Mouse (Mus musculus): ENCODE data around the gene Slc12a1. TPM values are rescaled to one million over a fixed set of nuclear protein-coding genes. Genes with fewer than 3 reads are reported as not detected.

Gene Slc12a1
- polyA plus RNA-seq, 1 experiment: not detected

GRCm38 (mm10) chr2:125253699-125254098 lies 101.4 kb downstream of the Slc12a1 start:
- Histone ChIP-seq H3K27me3 (ENCODE audit: control insufficient read depth, insufficient read depth, low read length) (no peaks in the 10 kb centered on the region), H3K27ac (ENCODE audit: insufficient read depth, low read depth, low read length) (no peak overlapping the region), H3K4me1 (ENCODE audit: control insufficient read depth, insufficient read depth, insufficient read length, low read length) (no peaks in the 10 kb centered on the region), H3K4me3 (ENCODE audit: low read depth, low read length) (no peak overlapping the region), H3K36me3 (ENCODE audit: control insufficient read depth, insufficient read depth, low read length) (peaks cover 23% of the 10 kb centered on the region)
- TF ChIP-seq CTCF (IDR thresholded peaks at IDR 0.05; ENCODE audit: extremely low read depth, insufficient read length, insufficient replicate concordance, low read depth, low read length) (no peak), POLR2A (IDR thresholded peaks at IDR 0.05; ENCODE audit: low read depth, low read length) (no peak)
- WGBS: 96% methylated on average over 6 of the region's 6 CpGs

DNA sequence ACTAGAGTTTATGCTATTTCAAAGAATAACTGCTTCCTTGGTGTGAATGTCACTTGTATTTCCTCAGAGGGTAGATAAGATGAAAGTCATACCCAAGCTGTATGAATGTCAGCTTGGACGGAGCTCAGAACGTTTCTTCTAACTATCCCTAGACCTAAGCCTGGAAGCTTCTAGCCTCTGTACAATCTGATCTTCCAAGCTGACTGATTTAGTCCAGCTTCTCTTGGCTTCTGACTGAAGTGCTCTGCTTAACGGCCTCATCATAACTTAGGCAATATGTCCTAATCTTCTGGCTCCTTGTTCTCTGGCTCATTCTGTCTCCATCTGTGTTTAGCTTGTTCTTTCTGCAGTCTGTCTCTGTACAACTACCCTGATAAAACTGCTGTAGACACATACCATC lies 102.3 kb downstream of the Slc12a1 start:
- TF ChIP-seq POLR2A (IDR thresholded peaks at IDR 0.05; ENCODE audit: low read depth, low read length): no peak
- TF ChIP-seq CTCF (IDR thresholded peaks at IDR 0.05; ENCODE audit: extremely low read depth, insufficient read length, insufficient replicate concordance, low read depth, low read length): no peak
- 89% methylated on average over 3 of the region's 3 CpGs for WGBS

DNA sequence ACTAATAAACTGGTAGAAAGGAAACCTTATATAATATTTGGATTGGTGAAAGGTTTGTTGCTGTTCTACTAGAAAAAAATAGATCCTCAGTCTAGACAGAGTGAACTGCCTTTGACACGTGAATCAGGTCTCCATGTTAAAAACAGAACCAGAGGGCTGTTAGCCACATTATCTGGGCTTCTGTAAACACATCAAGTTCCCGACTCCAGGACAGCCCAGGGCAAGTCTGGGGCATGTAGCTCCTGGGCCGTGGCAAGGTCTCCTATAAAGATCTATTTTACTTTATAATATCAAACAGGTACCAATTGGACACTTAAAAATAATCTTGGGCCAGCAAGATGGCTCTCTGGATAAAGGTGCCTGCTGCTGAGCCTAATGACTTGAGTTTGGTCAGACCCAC lies 103.6 kb downstream of the Slc12a1 start:
- H3K27ac ChIP-seq (ENCODE audit: insufficient read depth, low read depth, low read length): no peak overlapping the region
- 59% methylated on average over 3 of the region's 3 CpGs for WGBS

More for the DNA sequence above, 102.3 kb downstream of the Slc12a1 start:
- Histone ChIP-seq H3K36me3 (ENCODE audit: control insufficient read depth, insufficient read depth, low read length) (peaks cover 23% of the 10 kb centered on the region), H3K4me3 (ENCODE audit: low read depth, low read length) (no peak overlapping the region), H3K27me3 (ENCODE audit: control insufficient read depth, insufficient read depth, low read length) (no peaks in the 10 kb centered on the region), H3K27ac (ENCODE audit: insufficient read depth, low read depth, low read length) (no peak overlapping the region), H3K4me1 (ENCODE audit: control insufficient read depth, insufficient read depth, insufficient read length, low read length) (no peaks in the 10 kb centered on the region)

GRCm38 (mm10) chr2:125259230-125260120 lies 107.2 kb downstream of the Slc12a1 start:
- no peaks in the 10 kb centered on the region for H3K27me3 ChIP-seq (ENCODE audit: control insufficient read depth, insufficient read depth, low read length)
- no peak overlapping the region for H3K4me3 ChIP-seq (ENCODE audit: low read depth, low read length)

More for the DNA sequence above, 103.6 kb downstream of the Slc12a1 start:
- Histone ChIP-seq H3K27me3 (ENCODE audit: control insufficient read depth, insufficient read depth, low read length) (no peaks in the 10 kb centered on the region), H3K4me1 (ENCODE audit: control insufficient read depth, insufficient read depth, insufficient read length, low read length) (no peaks in the 10 kb centered on the region), H3K4me3 (ENCODE audit: low read depth, low read length) (no peak overlapping the region), H3K36me3 (ENCODE audit: control insufficient read depth, insufficient read depth, low read length) (peaks cover 23% of the 10 kb centered on the region)
- TF ChIP-seq CTCF (IDR thresholded peaks at IDR 0.05; ENCODE audit: extremely low read depth, insufficient read length, insufficient replicate concordance, low read depth, low read length) (no peak), POLR2A (IDR thresholded peaks at IDR 0.05; ENCODE audit: low read depth, low read length) (no peak)

DNA sequence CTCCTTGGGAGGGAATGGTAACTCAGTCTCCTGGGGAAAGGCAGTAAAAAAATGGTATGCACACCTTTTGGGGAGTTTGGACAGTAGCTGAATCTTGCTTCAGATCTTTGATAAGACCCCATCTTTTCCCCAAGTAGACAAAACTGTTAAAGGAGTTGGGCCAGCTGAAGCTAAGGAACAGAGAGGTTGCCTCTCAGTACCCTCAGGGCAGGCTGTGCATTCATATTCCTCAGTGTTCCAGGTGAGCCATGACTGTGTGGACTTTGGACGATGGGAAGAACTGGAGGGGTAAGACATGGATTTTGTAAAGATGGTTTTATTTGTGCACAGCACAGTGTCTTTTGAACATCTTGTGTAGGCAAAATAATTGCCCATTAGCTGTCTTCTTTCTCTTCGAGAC lies 108.0 kb downstream of the Slc12a1 start:
- Histone ChIP-seq H3K4me1 (ENCODE audit: control insufficient read depth, insufficient read depth, insufficient read length, low read length) (no peaks in the 10 kb centered on the region), H3K27me3 (ENCODE audit: control insufficient read depth, insufficient read depth, low read length) (no peaks in the 10 kb centered on the region), H3K4me3 (ENCODE audit: low read depth, low read length) (no peak overlapping the region), H3K36me3 (ENCODE audit: control insufficient read depth, insufficient read depth, low read length) (peaks cover 10% of the 10 kb centered on the region), H3K27ac (ENCODE audit: insufficient read depth, low read depth, low read length) (no peak overlapping the region)
- TF ChIP-seq CTCF (IDR thresholded peaks at IDR 0.05; ENCODE audit: extremely low read depth, insufficient read length, insufficient replicate concordance, low read depth, low read length) (no peak), POLR2A (IDR thresholded peaks at IDR 0.05; ENCODE audit: low read depth, low read length) (no peak)
- WGBS: 71% methylated on average over 2 of the region's 2 CpGs

More at GRCm38 (mm10) chr2:125259230-125260120, 107.2 kb downstream of the Slc12a1 start:
- TF ChIP-seq CTCF (IDR thresholded peaks at IDR 0.05; ENCODE audit: extremely low read depth, insufficient read length, insufficient replicate concordance, low read depth, low read length) (no peak), POLR2A (IDR thresholded peaks at IDR 0.05; ENCODE audit: low read depth, low read length) (no peak)
- Histone ChIP-seq H3K36me3 (ENCODE audit: control insufficient read depth, insufficient read depth, low read length) (peaks cover 12% of the 10 kb centered on the region), H3K27ac (ENCODE audit: insufficient read depth, low read depth, low read length) (no peak overlapping the region), H3K4me1 (ENCODE audit: control insufficient read depth, insufficient read depth, insufficient read length, low read length) (no peaks in the 10 kb centered on the region)
- 83% methylated on average over 14 of the region's 14 CpGs for WGBS

DNA sequence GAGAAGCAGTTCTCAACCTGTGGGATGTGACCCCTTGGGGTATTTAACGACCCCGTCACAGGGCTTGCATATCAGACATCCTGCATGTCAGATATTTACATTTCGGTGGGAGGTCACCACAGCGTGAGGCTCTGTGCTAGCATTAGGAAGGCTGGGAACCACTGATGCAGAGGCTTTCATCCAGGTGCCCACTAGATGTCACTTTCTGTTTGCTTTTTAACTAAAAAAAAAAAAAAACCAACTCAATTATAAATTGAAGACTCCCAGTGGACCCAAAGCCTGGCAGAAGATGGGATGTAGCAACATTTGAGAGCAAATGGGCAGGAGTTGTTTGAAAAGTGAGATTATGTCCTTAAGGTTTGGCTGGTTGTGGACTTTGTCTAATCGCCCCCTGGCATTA lies 110.8 kb downstream of the Slc12a1 start:
- H3K27me3 ChIP-seq (ENCODE audit: control insufficient read depth, insufficient read depth, low read length): no peaks in the 10 kb centered on the region
- no peak overlapping the region for H3K4me3 ChIP-seq (ENCODE audit: low read depth, low read length)
- no peaks in the 10 kb centered on the region for H3K4me1 ChIP-seq (ENCODE audit: control insufficient read depth, insufficient read depth, insufficient read length, low read length)
- WGBS: 22% methylated on average over 5 of the region's 5 CpGs
- H3K27ac ChIP-seq (ENCODE audit: insufficient read depth, low read depth, low read length): no peak overlapping the region
- H3K36me3 ChIP-seq (ENCODE audit: control insufficient read depth, insufficient read depth, low read length): no peaks in the 10 kb centered on the region; the same call in 1 of the 2 replicates
- TF ChIP-seq POLR2A (IDR thresholded peaks at IDR 0.05; ENCODE audit: low read depth, low read length) (no peak), CTCF (IDR thresholded peaks at IDR 0.05; ENCODE audit: extremely low read depth, insufficient read length, insufficient replicate concordance, low read depth, low read length) (no peak)

DNA sequence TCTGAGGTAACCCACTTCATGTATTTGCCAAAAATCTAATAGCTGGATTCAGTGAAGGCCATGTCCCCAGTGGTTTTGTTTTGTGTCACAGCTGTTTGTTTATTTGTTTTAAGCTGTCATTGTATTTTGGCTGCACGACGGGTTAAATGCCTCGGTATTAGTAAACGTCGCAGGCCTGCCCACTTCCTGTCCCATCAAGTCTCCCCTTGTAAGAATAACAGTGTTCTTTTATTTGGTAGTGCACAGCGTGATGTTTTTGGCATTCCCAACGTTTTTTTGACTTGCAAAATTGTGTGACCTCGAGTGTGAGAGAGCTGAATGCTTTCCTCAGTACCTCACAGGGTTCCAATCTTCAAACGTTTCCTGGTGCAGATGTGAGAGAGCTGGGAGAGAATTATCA lies 111.4 kb downstream of the Slc12a1 start:
- no peaks in the 10 kb centered on the region for H3K4me1 ChIP-seq (ENCODE audit: control insufficient read depth, insufficient read depth, insufficient read length, low read length)
- WGBS: 27% methylated on average over 9 of the region's 9 CpGs
- H3K36me3 ChIP-seq (ENCODE audit: control insufficient read depth, insufficient read depth, low read length): no peaks in the 10 kb centered on the region
- TF ChIP-seq POLR2A (IDR thresholded peaks at IDR 0.05; ENCODE audit: low read depth, low read length): no peak
- no peak for TF ChIP-seq CTCF (IDR thresholded peaks at IDR 0.05; ENCODE audit: extremely low read depth, insufficient read length, insufficient replicate concordance, low read depth, low read length)
- no peaks in the 10 kb centered on the region for H3K27me3 ChIP-seq (ENCODE audit: control insufficient read depth, insufficient read depth, low read length)
- H3K4me3 ChIP-seq (ENCODE audit: low read depth, low read length): no peak overlapping the region
- no peak overlapping the region for H3K27ac ChIP-seq (ENCODE audit: insufficient read depth, low read depth, low read length)

Measured in small intestine, adult 2 months (tissue).